Mouse (Mus musculus) hindbrain, embryonic 12.5 days (tissue): ENCODE results near the gene Tnrc6c. TPM values are rescaled to one million over a fixed set of nuclear protein-coding genes. Genes with fewer than 3 reads are reported as not detected.

ENCODE experiments used
- ATAC-seq: fragments of 200-750 bp; cut with Nextera tagmentation; 2 replicates; pipeline ENCODE4 v1.8.0; 2017; ENCODE audit warnings: moderate TSS enrichment; ENCODE audit not compliant: low FRiP score
- H3K27ac ChIP-seq: fragments of 300-500 bp; sonication (generic); 2 replicates; pipeline ENCODE4 v1.5.1; 2016; ENCODE audit warnings: mild to moderate bottlenecking
- H3K27me3 ChIP-seq: fragments of 300-500 bp; sonication (generic); 2 replicates; pipeline ENCODE4 v1.6.1; 2016; ENCODE audit warnings: mild to moderate bottlenecking
- H3K36me3 ChIP-seq: fragments of 300-500 bp; sonication (generic); 2 replicates; pipeline ENCODE4 v1.6.1; 2016; ENCODE audit warnings: mild to moderate bottlenecking
- H3K4me1 ChIP-seq: fragments of 300-500 bp; sonication (generic); 2 replicates; pipeline ENCODE4 v1.6.1; 2016
- H3K4me2 ChIP-seq: fragments of 300-500 bp; sonication (generic); replicated peaks from 2 replicates; pipeline ENCODE4 v1.6.1; 2016; ENCODE audit warnings: mild to moderate bottlenecking
- H3K4me3 ChIP-seq: fragments of 300-500 bp; sonication (generic); 2 replicates; pipeline ENCODE4 v1.5.1; 2016; ENCODE audit warnings: mild to moderate bottlenecking
- H3K9ac ChIP-seq: fragments of 300-500 bp; sonication (generic); 2 replicates; pipeline ENCODE4 v1.6.1; 2016; ENCODE audit warnings: mild to moderate bottlenecking, moderate library complexity
- H3K9me3 ChIP-seq: fragments of 300-500 bp; sonication (generic); replicated peaks from 2 replicates; pipeline ENCODE4 v1.6.1; 2016; ENCODE audit warnings: mild to moderate bottlenecking
- WGBS: fragments of 180-500 bp; shearing (Covaris S2); methylation state at CpG from one replicate; pipeline ENCODE4 v1.1.7; 2016; 5-methylcytosine and 5-hydroxymethylcytosine counted together
- polyA plus RNA-seq: library from polyadenylated mRNA; unstranded; fragments of >200 nt; fragmentation: Nextera tagmentation; extraction: Ambion mirVana; gene quantifications from 2 replicates; pipeline ENCODE4 v1.2.1, GENCODE M21; 2016

Tnrc6c gene
- polyA plus RNA-seq, 1 experiment from 2014 or later: 28.3 TPM

DNA sequence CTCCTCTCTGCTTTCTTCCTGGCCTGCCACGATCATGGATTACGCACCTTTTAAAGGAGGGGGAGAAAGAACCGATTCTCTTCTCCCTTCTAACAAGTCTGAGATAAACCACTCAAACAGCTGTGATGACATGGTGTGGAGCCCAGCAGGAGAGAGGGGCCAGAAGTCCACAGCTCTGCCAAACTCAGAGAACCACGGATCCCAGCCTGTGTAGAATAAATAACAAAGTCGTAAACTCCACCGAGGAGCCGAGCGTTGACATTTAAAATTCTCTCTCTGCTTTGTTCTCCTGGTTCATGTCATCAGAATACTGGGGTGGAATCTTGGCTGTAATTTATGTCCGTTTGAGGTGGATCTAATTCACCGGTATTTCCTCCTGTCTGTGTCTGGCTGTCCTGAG lies 34.5 kb upstream of the Tnrc6c start:
- 55% methylated on average over 10 of the region's 10 CpGs for WGBS
- H3K9ac ChIP-seq: no peak overlapping the region
- H3K9me3 ChIP-seq: no peaks in the 10 kb centered on the region
- no peak overlapping the region for H3K4me3 ChIP-seq
- ATAC-seq: no peak
- H3K4me1 ChIP-seq: peaks cover 31% of the 10 kb centered on the region
- peaks cover 31% of the 10 kb centered on the region for H3K27me3 ChIP-seq
- H3K27ac ChIP-seq: 0 out of 2 replicates have a peak overlapping the region, but pooled peaks have one; percentile 5
- H3K4me2 ChIP-seq: no peak overlapping the region
- no peaks in the 10 kb centered on the region for H3K36me3 ChIP-seq

DNA sequence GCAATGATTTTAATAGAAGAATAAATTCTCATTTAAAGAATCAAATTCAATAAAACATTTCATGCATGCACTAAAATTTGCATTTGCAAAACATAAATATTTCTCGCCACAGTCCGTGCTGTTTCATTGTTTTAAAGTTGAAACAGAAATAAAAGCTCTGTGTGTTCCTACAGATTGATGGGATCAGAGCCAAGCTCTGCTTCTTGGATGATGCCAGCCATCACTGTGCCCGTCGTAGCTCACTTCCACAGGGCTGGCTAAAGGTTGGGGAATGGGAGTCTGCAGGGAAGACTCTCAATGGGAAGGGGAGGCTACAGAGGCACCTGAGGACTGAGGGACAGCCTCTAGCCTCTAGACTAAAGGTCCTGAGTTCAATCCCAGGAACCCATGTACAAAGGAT lies 28.9 kb upstream of the Tnrc6c start:
- no peak overlapping the region for H3K4me2 ChIP-seq
- no peak overlapping the region for H3K4me3 ChIP-seq
- H3K27ac ChIP-seq: no peak overlapping the region
- no peaks in the 10 kb centered on the region for H3K36me3 ChIP-seq
- WGBS: 84% methylated on average over 4 of the region's 4 CpGs
- H3K9me3 ChIP-seq: no peaks in the 10 kb centered on the region
- peaks cover 9% of the 10 kb centered on the region; the same call in 1 of the 2 replicates for H3K27me3 ChIP-seq
- H3K9ac ChIP-seq: no peak overlapping the region
- ATAC-seq: no peak
- peaks cover 29% of the 10 kb centered on the region for H3K4me1 ChIP-seq

- H3K9ac ChIP-seq: no peak overlapping the region
- 0 out of 2 replicates have a peak, but pooled peaks have one; percentile 12 for ATAC-seq
- WGBS: 57% methylated on average over 6 of the region's 6 CpGs
- H3K27ac ChIP-seq: peak overlapping the region; percentile 86
- H3K4me2 ChIP-seq: no peak overlapping the region
- no peaks in the 10 kb centered on the region for H3K36me3 ChIP-seq
- 0 out of 2 replicates have a peak, but pooled peaks cover 6% of the 10 kb centered on the region for H3K27me3 ChIP-seq
- H3K9me3 ChIP-seq: no peaks in the 10 kb centered on the region
- no peak overlapping the region for H3K4me3 ChIP-seq
- H3K4me1 ChIP-seq: peaks cover 27% of the 10 kb centered on the region
Measured at GRCm38 (mm10) chr11:117626557-117626956, 27.5 kb upstream of the Tnrc6c start.

- Histone ChIP-seq H3K27ac (peak overlapping the region; percentile 86), H3K27me3 (0 out of 2 replicates have a peak, but pooled peaks cover 6% of the 10 kb centered on the region), H3K36me3 (no peaks in the 10 kb centered on the region), H3K4me3 (no peak overlapping the region), H3K9me3 (no peaks in the 10 kb centered on the region), H3K9ac (0 out of 2 replicates have a peak overlapping the region, but pooled peaks have one; percentile 0), H3K4me1 (peaks cover 27% of the 10 kb centered on the region), H3K4me2 (0 out of 2 replicates have a peak overlapping the region, but pooled peaks have one; percentile 15)
- 10% methylated on average over 5 of the region's 5 CpGs for WGBS
- peak; percentile 29; the same call in 1 of the 2 replicates for ATAC-seq
Measured at GRCm38 (mm10) chr11:117627060-117627562, 27.0 kb upstream of the Tnrc6c start.

GRCm38 (mm10) chr11:117627746-117628311 lies 26.3 kb upstream of the Tnrc6c start:
- Histone ChIP-seq H3K9ac (0 out of 2 replicates have a peak overlapping the region, but pooled peaks have one; percentile 27), H3K27ac (peak overlapping the region; percentile 86)
- ATAC-seq: no peak; the same call in 1 of the 2 replicates

DNA sequence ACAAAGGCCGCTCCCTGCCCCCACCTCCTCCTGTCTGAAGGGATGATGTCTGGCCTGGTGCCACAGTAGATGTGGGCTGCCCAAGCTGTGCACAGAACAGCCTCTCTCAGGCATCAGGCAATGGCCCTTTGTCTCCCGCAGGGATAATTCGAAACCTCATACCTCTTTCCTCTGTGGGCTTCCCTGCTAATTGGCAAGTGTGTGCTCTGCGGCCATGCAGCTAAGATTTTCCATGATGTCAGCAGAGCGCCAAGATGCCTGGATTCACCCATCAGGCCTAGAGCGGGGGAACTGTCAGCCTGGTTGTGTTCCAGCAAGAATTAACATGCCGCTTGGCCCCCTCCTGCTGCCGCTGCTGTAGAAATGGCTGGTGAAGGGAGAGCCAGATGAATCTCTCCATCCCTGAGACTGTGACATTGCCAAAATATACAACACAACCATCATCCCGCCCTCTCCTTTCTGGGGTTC lies 25.7 kb upstream of the Tnrc6c start:
- H3K4me3 ChIP-seq: peak overlapping the region; percentile 2; the same call in 1 of the 2 replicates
- ATAC-seq: peak; percentile 80
- peak overlapping the region; percentile 26 for H3K4me2 ChIP-seq
- no peaks in the 10 kb centered on the region for H3K9me3 ChIP-seq
- H3K27ac ChIP-seq: peak overlapping the region; percentile 86
- H3K36me3 ChIP-seq: no peaks in the 10 kb centered on the region
- 9% methylated on average over 9 of the region's 9 CpGs for WGBS
- peaks cover 27% of the 10 kb centered on the region for H3K4me1 ChIP-seq
- peak overlapping the region; percentile 27; the same call in 1 of the 2 replicates for H3K9ac ChIP-seq
- H3K27me3 ChIP-seq: 0 out of 2 replicates have a peak, but pooled peaks cover 6% of the 10 kb centered on the region

More at GRCm38 (mm10) chr11:117627746-117628311, 26.3 kb upstream of the Tnrc6c start:
- WGBS: 7% methylated on average over 9 of the region's 9 CpGs
- no peaks in the 10 kb centered on the region for H3K9me3 ChIP-seq
- no peaks in the 10 kb centered on the region for H3K36me3 ChIP-seq
- H3K4me2 ChIP-seq: peak overlapping the region; percentile 26
- H3K4me3 ChIP-seq: peak overlapping the region; percentile 2; the same call in 1 of the 2 replicates
- peaks cover 27% of the 10 kb centered on the region for H3K4me1 ChIP-seq
- 0 out of 2 replicates have a peak, but pooled peaks cover 6% of the 10 kb centered on the region for H3K27me3 ChIP-seq

GRCm38 (mm10) chr11:117629865-117630264 lies 24.2 kb upstream of the Tnrc6c start:
- H3K9me3 ChIP-seq: no peaks in the 10 kb centered on the region
- H3K9ac ChIP-seq: no peak overlapping the region
- no peak overlapping the region for H3K27ac ChIP-seq
- H3K36me3 ChIP-seq: no peaks in the 10 kb centered on the region
- H3K27me3 ChIP-seq: 0 out of 2 replicates have a peak, but pooled peaks cover 6% of the 10 kb centered on the region
- ATAC-seq: no peak
- no peak overlapping the region for H3K4me3 ChIP-seq
- WGBS: 69% methylated on average over 2 of the region's 2 CpGs
- H3K4me1 ChIP-seq: peaks cover 27% of the 10 kb centered on the region
- no peak overlapping the region for H3K4me2 ChIP-seq

DNA sequence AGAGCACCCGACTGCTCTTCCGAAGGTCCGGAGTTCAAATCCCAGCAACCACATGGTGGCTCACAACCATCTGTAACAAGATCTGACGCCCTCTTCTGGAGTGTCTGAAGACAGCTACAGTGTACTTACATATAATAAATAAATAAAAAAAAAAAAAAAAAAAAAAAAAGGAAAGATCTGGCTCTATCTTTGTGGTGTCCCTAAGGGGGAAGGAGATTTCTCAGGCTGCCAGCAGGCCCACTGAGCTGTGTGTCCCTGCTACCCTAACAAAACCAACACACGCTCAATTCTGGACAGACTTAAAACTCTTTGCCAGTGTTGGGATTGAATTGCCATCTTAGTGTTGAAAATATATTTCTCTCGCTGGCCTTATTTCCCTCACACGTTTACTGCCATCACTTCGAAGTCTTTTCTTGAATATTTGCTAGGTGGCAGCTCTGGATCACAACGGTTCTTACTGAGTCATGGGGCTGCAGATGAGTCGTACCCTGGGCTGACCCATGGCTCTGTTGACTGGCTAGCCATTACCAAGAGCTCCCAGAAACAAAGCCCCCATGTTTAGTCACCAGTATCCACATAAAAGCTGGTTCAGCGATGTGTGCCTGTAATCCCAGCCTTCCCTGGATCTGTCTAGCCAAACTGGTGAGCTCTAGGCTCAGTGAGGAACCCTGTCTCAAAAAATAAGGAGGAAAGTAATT lies 23.1 kb upstream of the Tnrc6c start:
- no peaks in the 10 kb centered on the region for H3K36me3 ChIP-seq
- H3K9me3 ChIP-seq: no peaks in the 10 kb centered on the region
- WGBS: 90% methylated on average over 10 of the region's 11 CpGs
- no peak overlapping the region for H3K27ac ChIP-seq
- no peak overlapping the region for H3K4me3 ChIP-seq
- no peak overlapping the region for H3K9ac ChIP-seq
- H3K4me1 ChIP-seq: peaks cover 33% of the 10 kb centered on the region
- 0 out of 2 replicates have a peak, but pooled peaks cover 6% of the 10 kb centered on the region for H3K27me3 ChIP-seq
- no peak for ATAC-seq
- H3K4me2 ChIP-seq: no peak overlapping the region

DNA sequence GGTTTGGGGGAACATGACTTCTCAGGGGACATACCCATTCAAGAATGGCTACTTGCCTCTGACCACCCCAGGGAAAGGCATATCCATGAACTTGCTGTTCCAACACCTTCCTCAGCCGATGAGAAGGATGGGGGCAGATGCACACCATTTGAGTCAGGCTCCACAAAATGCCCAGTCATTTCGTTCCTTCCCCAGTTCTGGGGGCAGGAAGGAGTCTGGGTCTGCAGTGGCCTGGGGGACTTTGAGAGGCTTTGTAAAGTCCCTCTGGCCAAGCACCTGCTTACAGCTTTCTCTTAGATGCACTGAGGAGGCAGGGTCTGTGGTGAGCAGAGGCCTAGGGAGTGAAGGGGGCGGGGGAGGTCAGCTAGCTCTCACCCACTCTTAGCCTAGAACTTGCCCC lies 20.8 kb upstream of the Tnrc6c start:
- peaks cover 26% of the 10 kb centered on the region for H3K4me1 ChIP-seq
- 82% methylated on average over 3 of the region's 3 CpGs for WGBS
- H3K4me3 ChIP-seq: no peak overlapping the region
- H3K9me3 ChIP-seq: no peaks in the 10 kb centered on the region
- H3K27me3 ChIP-seq: 0 out of 2 replicates have a peak, but pooled peaks cover 4% of the 10 kb centered on the region
- H3K4me2 ChIP-seq: no peak overlapping the region
- ATAC-seq: no peak
- H3K36me3 ChIP-seq: no peaks in the 10 kb centered on the region
- H3K27ac ChIP-seq: no peak overlapping the region
- H3K9ac ChIP-seq: no peak overlapping the region

DNA sequence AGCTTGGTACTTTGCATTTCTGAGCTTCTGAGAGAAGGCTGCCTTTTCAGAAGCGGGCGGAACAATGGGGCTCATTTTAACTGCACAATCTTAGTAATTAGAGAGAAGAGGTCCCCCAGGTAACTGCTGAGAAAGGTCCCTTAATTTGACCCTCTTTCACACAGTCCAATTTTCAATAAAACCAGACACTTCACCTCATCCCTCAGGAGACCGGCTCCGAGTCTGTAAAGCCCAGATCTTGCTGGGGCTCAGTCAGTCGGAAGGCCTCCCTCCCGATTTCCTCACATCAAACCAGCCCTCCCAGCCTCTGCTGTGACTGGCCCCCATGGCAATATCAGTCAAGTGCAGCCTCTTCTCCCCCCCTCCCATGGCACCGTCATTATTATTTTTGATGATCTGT lies 15.7 kb upstream of the Tnrc6c start:
- ATAC-seq: no peak
- Histone ChIP-seq H3K9me3 (no peaks in the 10 kb centered on the region), H3K4me3 (no peak overlapping the region), H3K4me2 (no peak overlapping the region), H3K9ac (no peak overlapping the region), H3K27me3 (0 out of 2 replicates have a peak, but pooled peaks cover 4% of the 10 kb centered on the region), H3K36me3 (no peaks in the 10 kb centered on the region), H3K4me1 (peaks cover 26% of the 10 kb centered on the region), H3K27ac (peak overlapping the region; percentile 41)
- WGBS: 30% methylated on average over 7 of the region's 7 CpGs

GRCm38 (mm10) chr11:117638809-117639208 lies 15.3 kb upstream of the Tnrc6c start:
- Histone ChIP-seq H3K27ac (peak overlapping the region; percentile 41), H3K9me3 (no peaks in the 10 kb centered on the region), H3K4me3 (no peak overlapping the region), H3K27me3 (0 out of 2 replicates have a peak, but pooled peaks cover 4% of the 10 kb centered on the region), H3K4me2 (no peak overlapping the region), H3K4me1 (peaks cover 26% of the 10 kb centered on the region), H3K9ac (no peak overlapping the region), H3K36me3 (no peaks in the 10 kb centered on the region)
- WGBS: 64% methylated on average over 11 of the region's 11 CpGs
- ATAC-seq: no peak
